ENCODE assay signal across 8 mouse cellular contexts in genomic region chr9:122572060-122572835, GRCm38 (mm10).
DNase-seq lines count a peak whose midpoint lies in the region; ATAC-seq and TF ChIP-seq lines count a peak whose summit lies in the region.

No protein-coding gene starts in this region.

- no peak for TF ChIP-seq CTCF in brain, embryonic 14.5 days (IDR thresholded peaks at IDR 0.05; ENCODE audit: borderline replicate concordance, extremely low read depth, insufficient read depth, insufficient read length)

- no peaks in the 10 kb centered on the region for H3K9me3 ChIP-seq in ES-E14 (ENCODE audit: control insufficient read depth, insufficient read depth, low read depth, low read length)
- no peaks in the 10 kb centered on the region for H3K9me3 ChIP-seq in forebrain, embryonic 11.5 days (ENCODE audit: control insufficient read depth, low read length)

- WGBS in forebrain, embryonic 11.5 days, result under 1% methylated on average over 66 of the region's 68 CpGs

- no peaks in the 10 kb centered on the region for H3K36me3 ChIP-seq in ES-E14 (ENCODE audit: control insufficient read depth, insufficient read depth, low read length, poor library complexity, severe bottlenecking)
- no peaks in the 10 kb centered on the region for H3K36me3 ChIP-seq in forebrain, embryonic 11.5 days (ENCODE audit: control insufficient read depth, insufficient read depth, low read length)

- in situ Hi-C loops in ES-E14 (cut with MboI; ENCODE audit: low sequenced_read_pairs in 2 of 2, unreplicated experiment in 2 of 2), result no loop called here

- DNase-seq in ES-E14 (ENCODE audit: low read depth, low spot score), result no peak
- DNase-seq in brain, embryonic 14.5 days (ENCODE audit: low read depth), result peak; percentile 96
- peak; percentile 82 for DNase-seq in forebrain, embryonic 11.5 days (ENCODE audit: low spot score)
- DNase-seq in heart, postnatal 4 days, result peak; percentile 34
- peak; percentile 82 to 89 for DNase-seq in layer of hippocampus, postnatal 25 days (ENCODE audit: extremely low spot score in 1 of 2, low spot score in 1 of 2)
- peak; percentile 5 for DNase-seq in lung, postnatal 25 days (ENCODE audit: low spot score)
- DNase-seq in right cerebral cortex, postnatal 14 days, result peak; percentile 96

- TF ChIP-seq POLR2A in brain, embryonic 14.5 days (IDR thresholded peaks at IDR 0.05; ENCODE audit: borderline replicate concordance, extremely low read depth, insufficient read depth, insufficient read length, poor library complexity, severe bottlenecking), result peak; percentile 83

- H3K9ac ChIP-seq in ES-E14 (ENCODE audit: insufficient read depth, low read depth, low read length, poor library complexity, severe bottlenecking), result peak overlapping the region; percentile 59
- peak overlapping the region; percentile 57 for H3K9ac ChIP-seq in forebrain, embryonic 11.5 days (ENCODE audit: low read length)

- H3K4me1 ChIP-seq in ES-E14 (ENCODE audit: control insufficient read depth in 2 of 2, insufficient read depth in 2 of 2, low read length in 2 of 2, poor library complexity in 1 of 2), result peaks cover 4 to 15% of the 10 kb centered on the region in 2 experiments; a peak in 3 of 4 replicates
- peaks cover 17% of the 10 kb centered on the region; the same call in 1 of the 2 replicates for H3K4me1 ChIP-seq in forebrain, embryonic 11.5 days (replicated peaks; ENCODE audit: control insufficient read depth, insufficient read depth, low read length)

- peak; percentile 83 for ATAC-seq in forebrain, embryonic 11.5 days (replicated peaks; ENCODE audit: low FRiP score)
- ATAC-seq in activated CD4-positive, CD25-positive, alpha-beta regulatory T cell, adult 4 months, result no peak

- peaks cover 72% of the 10 kb centered on the region for H3K27me3 ChIP-seq in forebrain, embryonic 11.5 days (ENCODE audit: control insufficient read depth, insufficient read depth, low read length)

- no peak overlapping the region for H3K27ac ChIP-seq in ES-E14 (ENCODE audit: insufficient read depth, low read depth, low read length, poor library complexity, severe bottlenecking)
- H3K27ac ChIP-seq in forebrain, embryonic 11.5 days (ENCODE audit: low read depth, low read length), result no peak overlapping the region

- peak overlapping the region; percentile 73 to 79 for H3K4me3 ChIP-seq in ES-E14 (ENCODE audit: insufficient read depth in 1 of 2, low read depth in 1 of 2, low read length in 2 of 2, poor library complexity in 1 of 2, severe bottlenecking in 1 of 2)
- H3K4me3 ChIP-seq in forebrain, embryonic 11.5 days (ENCODE audit: low read depth, low read length), result peak overlapping the region; percentile 55

- peak overlapping the region; percentile 95 for H3K4me2 ChIP-seq in forebrain, embryonic 11.5 days (ENCODE audit: low read depth, low read length, severe bottlenecking)

TF ChIP-seq in ES-E14, 5 proteins besides CTCF, POLR2A, EP300 and RAD21:
- TF ChIP-seq ZC3H11A (IDR thresholded peaks at IDR 0.05; ENCODE audit: borderline replicate concordance, low read depth, low read length) (no peak), CHD2 (IDR thresholded peaks at IDR 0.05; ENCODE audit: low read depth, low read length) (no peak), HCFC1 (IDR thresholded peaks at IDR 0.05; ENCODE audit: borderline replicate concordance, insufficient read depth, low read length) (0 out of 2 replicates have a peak, but pooled peaks have one; percentile 6)
